Mouse (Mus musculus): Measurements from ENCODE around the gene Unc13b.

GRCm38 (mm10) chr4:43078071-43078718 is 19.4 kb downstream of the Unc13b start:
- TF ChIP-seq POLR2A (IDR thresholded peaks at IDR 0.05; ENCODE audit: insufficient read length, low read depth) (no peak), TCF12 (IDR thresholded peaks at IDR 0.05; ENCODE audit: insufficient read depth, poor library complexity, severe bottlenecking) (no peak), MAX (IDR thresholded peaks at IDR 0.05; ENCODE audit: low read depth) (no peak), MYOG (IDR thresholded peaks at IDR 0.05; ENCODE audit: control insufficient read depth in 1 of 3, insufficient read depth in 1 of 3, insufficient read length in 2 of 3, low read depth in 2 of 3) (no peak), E2F4 (IDR thresholded peaks at IDR 0.05; ENCODE audit: insufficient read depth) (no peak), USF1 (IDR thresholded peaks at IDR 0.05; ENCODE audit: low read depth) (no peak), POLR2AphosphoS2 (IDR thresholded peaks at IDR 0.05; ENCODE audit: insufficient read length, low read depth) (no peak), CEBPB (IDR thresholded peaks at IDR 0.05; ENCODE audit: insufficient read depth, poor library complexity, severe bottlenecking) (no peak)
